Mouse (Mus musculus): Measurements from ENCODE around the gene Hrh3.

The Hrh3 gene

GRCm38 (mm10) chr2:180105441-180106190, 1.3 kb upstream of the Hrh3 start:
- DNase-seq = peak in 1 of 2 experiments; percentile 39

- DNase-seq = no peak
Measured at GRCm38 (mm10) chr2:180104659-180105377, 530 bp upstream of the Hrh3 start.

- DNase-seq = peak; percentile 50 to 52
Measured at GRCm38 (mm10) chr2:180103151-180103977, 924 bp downstream of the Hrh3 start.

- peak; percentile 33 to 44 for DNase-seq
Measured at GRCm38 (mm10) chr2:180099529-180099928, 4.8 kb downstream of the Hrh3 start.

- DNase-seq = no peak
Measured at GRCm38 (mm10) chr2:180098167-180098566, 6.1 kb downstream of the Hrh3 start.

- DNase-seq = peak; percentile 47 to 48
Measured at GRCm38 (mm10) chr2:180097585-180097984, 6.7 kb downstream of the Hrh3 start.

- peak in 1 of 2 experiments; percentile 46 for DNase-seq
Measured at GRCm38 (mm10) chr2:180095711-180096110, 8.6 kb downstream of the Hrh3 start.

- no peak for DNase-seq
Measured at GRCm38 (mm10) chr2:180090285-180090684, 14.0 kb downstream of the Hrh3 start.

- DNase-seq = no peak
Measured at GRCm38 (mm10) chr2:180087472-180087871, 16.8 kb downstream of the Hrh3 start.

- no peak for DNase-seq
Measured at GRCm38 (mm10) chr2:180086637-180087027, 17.7 kb downstream of the Hrh3 start.

- DNase-seq = peak; percentile 69
Measured at GRCm38 (mm10) chr2:180085926-180086636, 18.2 kb downstream of the Hrh3 start.

- DNase-seq = no peak
Measured at GRCm38 (mm10) chr2:180084565-180084964, 19.7 kb downstream of the Hrh3 start.

- DNase-seq = no peak
Measured at GRCm38 (mm10) chr2:180083063-180083462, 21.2 kb downstream of the Hrh3 start.

- DNase-seq = no peak
Measured at GRCm38 (mm10) chr2:180080680-180081079, 23.6 kb downstream of the Hrh3 start.

- no peak for DNase-seq
Measured at GRCm38 (mm10) chr2:180077622-180078021, 26.7 kb downstream of the Hrh3 start.

GRCm38 (mm10) chr2:180072886-180073285, 31.4 kb downstream of the Hrh3 start:
- DNase-seq = no peak

GRCm38 (mm10) chr2:180071671-180072070, 32.6 kb downstream of the Hrh3 start:
- no peak for DNase-seq

GRCm38 (mm10) chr2:180070481-180071453, 33.5 kb downstream of the Hrh3 start, which contains the start of gene Mtg2:
Gene Mtg2, plus strand, starts transcription at chr2:180070588.
- DNase-seq = peak; percentile 97 to 98

- DNase-seq = peak in 1 of 2 experiments; percentile 21
Measured at GRCm38 (mm10) chr2:180069770-180070480, 34.4 kb downstream of the Hrh3 start.

GRCm38 (mm10) chr2:180063338-180064131, 40.8 kb downstream of the Hrh3 start:
- DNase-seq = no peak
